Comparison of ENCODE assay signal across 29 mouse cellular contexts in genomic region chr6:145912232-145912631, GRCm38 (mm10). TPM values are rescaled to one million over a fixed set of nuclear protein-coding genes. Genes with fewer than 3 reads are reported as not detected.
"Had no signal": no experiment of that assay in that cellular context is flagged by ENCODE, and none has a peak within 500 bp of the region (broad histone marks: within the 10 kb centered on the region; RNA-seq: fewer than 3 reads in every experiment).

No protein-coding gene starts in this region.

- H3K27ac ChIP-seq: embryonic facial prominence, embryonic 10.5 days; embryonic facial prominence, embryonic 12.5 days; embryonic facial prominence, embryonic 13.5 days; embryonic facial prominence, embryonic 15.5 days; forebrain, embryonic 10.5 days; forebrain, embryonic 12.5 days; forebrain, embryonic 13.5 days; forebrain, embryonic 15.5 days; gastrocnemius, adult 2 months; heart, adult 2 months had no signal

- H3K36me3 ChIP-seq: embryonic facial prominence, embryonic 10.5 days; embryonic facial prominence, embryonic 12.5 days; embryonic facial prominence, embryonic 13.5 days; embryonic facial prominence, embryonic 15.5 days; forebrain, embryonic 10.5 days; forebrain, embryonic 12.5 days; forebrain, embryonic 15.5 days had no signal

- H3K27me3 ChIP-seq: embryonic facial prominence, embryonic 12.5 days; embryonic facial prominence, embryonic 13.5 days; embryonic facial prominence, embryonic 15.5 days; forebrain, embryonic 15.5 days had no signal

- ATAC-seq: forebrain, embryonic 13.5 days; forebrain, embryonic 14.5 days; forebrain, embryonic 15.5 days; forebrain, embryonic 16.5 days; forebrain, postnatal 0 days had no signal

- H3K9ac ChIP-seq: embryonic facial prominence, embryonic 12.5 days; embryonic facial prominence, embryonic 13.5 days; embryonic facial prominence, embryonic 15.5 days; forebrain, embryonic 12.5 days; forebrain, embryonic 13.5 days; forebrain, embryonic 15.5 days; forebrain, postnatal 0 days had no signal

- DNase-seq: cerebellum, adult 8-10 months; cerebellum, adult 9-10 months; cerebellum, adult 9-11 months; cerebellum, postnatal 10 days; cerebellum, postnatal 14 days; cerebellum, postnatal 25 days; cerebellum, postnatal 36 days; embryo, embryonic 11 days; forebrain, postnatal 0 days; gastrocnemius, adult 2 months; gastrocnemius, postnatal 10 days; gastrocnemius, postnatal 14 days; gastrocnemius, postnatal 36 days; heart, adult 11 months; heart, adult 18-20 months; heart, adult 2 months had no signal

- H3K4me2 ChIP-seq: embryonic facial prominence, embryonic 12.5 days; embryonic facial prominence, embryonic 13.5 days; embryonic facial prominence, embryonic 15.5 days; forebrain, embryonic 12.5 days; forebrain, embryonic 13.5 days; forebrain, embryonic 15.5 days had no signal

- H3K4me1 ChIP-seq: embryonic facial prominence, embryonic 12.5 days; embryonic facial prominence, embryonic 15.5 days had no signal

- H3K9me3 ChIP-seq: embryonic facial prominence, embryonic 10.5 days; embryonic facial prominence, embryonic 12.5 days; embryonic facial prominence, embryonic 13.5 days; embryonic facial prominence, embryonic 15.5 days; forebrain, embryonic 10.5 days; forebrain, embryonic 12.5 days; forebrain, embryonic 13.5 days; forebrain, embryonic 15.5 days had no signal

- H3K4me3 ChIP-seq: embryonic facial prominence, embryonic 10.5 days; embryonic facial prominence, embryonic 12.5 days; embryonic facial prominence, embryonic 13.5 days; embryonic facial prominence, embryonic 15.5 days; erythroblast, embryonic 14.5 days; forebrain, embryonic 10.5 days; forebrain, embryonic 12.5 days; forebrain, embryonic 13.5 days; forebrain, embryonic 15.5 days; gastrocnemius, adult 2 months; heart, adult 2 months had no signal

RNA-seq across cellular contexts. Expression of gene Sspn, which starts 19.2 kb away (rescaled TPM):
- total RNA-seq: common myeloid progenitor, adult 5-6 weeks; granulocyte monocyte progenitor cell, adult 5-6 weeks had no signal
- polyA plus RNA-seq: erythroblast, embryonic 14.5 days had no signal

RNA-seq across cellular contexts. Expression of gene Bhlhe41, which starts 46.9 kb away (rescaled TPM):
- total RNA-seq: granulocyte monocyte progenitor cell, adult 5-6 weeks had no signal
